Mouse (Mus musculus): Measurements from ENCODE around the gene Tcea2. TPM values are rescaled to one million over a fixed set of nuclear protein-coding genes. Genes with fewer than 3 reads are reported as not detected.

The Tcea2 gene
- polyA plus RNA-seq (2012; ENCODE audit: insufficient read depth, insufficient read length, missing spikeins), result 4.4 and 7.0 TPM in 2 replicates

GRCm38 (mm10) chr2:181679951-181680715 lies at the start of gene Tcea2:
TSS of gene Tcea2 (plus strand) at chr2:181680310.
- Histone ChIP-seq H3K27ac (ENCODE audit: insufficient read depth, low read depth, low read length) (peak within 1 kb of the TSS; percentile 22), H3K4me1 (ENCODE audit: control insufficient read depth, insufficient read depth, low read length) (peaks cover 17% of the 10 kb centered on the region), H3K4me3 (ENCODE audit: insufficient read depth, low read length) (peak within 1 kb of the TSS; percentile 68)
- TF ChIP-seq POLR2A (IDR thresholded peaks at IDR 0.05; ENCODE audit: borderline replicate concordance, low read depth, low read length), result no peak
- TF ChIP-seq CTCF (IDR thresholded peaks at IDR 0.05; ENCODE audit: low read depth, low read length), result no peak

GRCm38 (mm10) chr2:181632624-181633023 lies 47.5 kb upstream of the Tcea2 start:
- no peak for TF ChIP-seq POLR2A (IDR thresholded peaks at IDR 0.05; ENCODE audit: borderline replicate concordance, low read depth, low read length)
- no peak for TF ChIP-seq CTCF (IDR thresholded peaks at IDR 0.05; ENCODE audit: low read depth, low read length)
- Histone ChIP-seq H3K27ac (ENCODE audit: insufficient read depth, low read depth, low read length) (no peak overlapping the region), H3K4me3 (ENCODE audit: insufficient read depth, low read length) (no peak overlapping the region), H3K4me1 (ENCODE audit: control insufficient read depth, insufficient read depth, low read length) (no peaks in the 10 kb centered on the region)

- Histone ChIP-seq H3K4me3 (ENCODE audit: insufficient read depth, low read length) (no peak overlapping the region), H3K27ac (ENCODE audit: insufficient read depth, low read depth, low read length) (no peak overlapping the region), H3K4me1 (ENCODE audit: control insufficient read depth, insufficient read depth, low read length) (peaks cover 4% of the 10 kb centered on the region)
- no peak for TF ChIP-seq CTCF (IDR thresholded peaks at IDR 0.05; ENCODE audit: low read depth, low read length)
- TF ChIP-seq POLR2A (IDR thresholded peaks at IDR 0.05; ENCODE audit: borderline replicate concordance, low read depth, low read length), result no peak
These were observed 44.2 kb upstream of the Tcea2 start for GRCm38 (mm10) chr2:181635865-181636264.

- H3K4me3 ChIP-seq (ENCODE audit: insufficient read depth, low read length), result no peak overlapping the region
- 0 out of 2 replicates have a peak, but pooled peaks have one; percentile 29 for TF ChIP-seq CTCF (IDR thresholded peaks at IDR 0.05; ENCODE audit: low read depth, low read length)
- no peak for TF ChIP-seq POLR2A (IDR thresholded peaks at IDR 0.05; ENCODE audit: borderline replicate concordance, low read depth, low read length)
These were observed 35.7 kb upstream of the Tcea2 start for GRCm38 (mm10) chr2:181644361-181644760.

GRCm38 (mm10) chr2:181645666-181646065 lies 34.4 kb upstream of the Tcea2 start:
- Histone ChIP-seq H3K4me1 (ENCODE audit: control insufficient read depth, insufficient read depth, low read length) (peaks cover 3% of the 10 kb centered on the region), H3K4me3 (ENCODE audit: insufficient read depth, low read length) (no peak overlapping the region), H3K27ac (ENCODE audit: insufficient read depth, low read depth, low read length) (no peak overlapping the region)
- TF ChIP-seq POLR2A (IDR thresholded peaks at IDR 0.05; ENCODE audit: borderline replicate concordance, low read depth, low read length) (no peak), CTCF (IDR thresholded peaks at IDR 0.05; ENCODE audit: low read depth, low read length) (no peak)

More at GRCm38 (mm10) chr2:181644361-181644760, 35.7 kb upstream of the Tcea2 start:
- Histone ChIP-seq H3K27ac (ENCODE audit: insufficient read depth, low read depth, low read length) (no peak overlapping the region), H3K4me1 (ENCODE audit: control insufficient read depth, insufficient read depth, low read length) (peaks cover 6% of the 10 kb centered on the region)

GRCm38 (mm10) chr2:181646626-181647472 lies 33.3 kb upstream of the Tcea2 start:
- no peak for TF ChIP-seq POLR2A (IDR thresholded peaks at IDR 0.05; ENCODE audit: borderline replicate concordance, low read depth, low read length)
- TF ChIP-seq CTCF (IDR thresholded peaks at IDR 0.05; ENCODE audit: low read depth, low read length), result no peak
- no peak overlapping the region for H3K27ac ChIP-seq (ENCODE audit: insufficient read depth, low read depth, low read length)
- no peaks in the 10 kb centered on the region for H3K4me1 ChIP-seq (ENCODE audit: control insufficient read depth, insufficient read depth, low read length)
- no peak overlapping the region for H3K4me3 ChIP-seq (ENCODE audit: insufficient read depth, low read length)

GRCm38 (mm10) chr2:181648926-181649325 lies 31.2 kb upstream of the Tcea2 start:
- Histone ChIP-seq H3K27ac (ENCODE audit: insufficient read depth, low read depth, low read length) (no peak overlapping the region), H3K4me3 (ENCODE audit: insufficient read depth, low read length) (no peak overlapping the region), H3K4me1 (ENCODE audit: control insufficient read depth, insufficient read depth, low read length) (no peaks in the 10 kb centered on the region)
- TF ChIP-seq POLR2A (IDR thresholded peaks at IDR 0.05; ENCODE audit: borderline replicate concordance, low read depth, low read length) (no peak), CTCF (IDR thresholded peaks at IDR 0.05; ENCODE audit: low read depth, low read length) (no peak)

- H3K4me3 ChIP-seq (ENCODE audit: insufficient read depth, low read length), result no peak overlapping the region
- no peak overlapping the region for H3K27ac ChIP-seq (ENCODE audit: insufficient read depth, low read depth, low read length)
- H3K4me1 ChIP-seq (ENCODE audit: control insufficient read depth, insufficient read depth, low read length), result no peaks in the 10 kb centered on the region
- TF ChIP-seq POLR2A (IDR thresholded peaks at IDR 0.05; ENCODE audit: borderline replicate concordance, low read depth, low read length), result no peak
- no peak for TF ChIP-seq CTCF (IDR thresholded peaks at IDR 0.05; ENCODE audit: low read depth, low read length)
These were observed 27.0 kb upstream of the Tcea2 start for GRCm38 (mm10) chr2:181653065-181653464.

- Histone ChIP-seq H3K4me3 (ENCODE audit: insufficient read depth, low read length) (no peak overlapping the region), H3K27ac (ENCODE audit: insufficient read depth, low read depth, low read length) (no peak overlapping the region), H3K4me1 (ENCODE audit: control insufficient read depth, insufficient read depth, low read length) (0 out of 2 replicates have a peak, but pooled peaks cover under 1% of the 10 kb centered on the region)
- TF ChIP-seq CTCF (IDR thresholded peaks at IDR 0.05; ENCODE audit: low read depth, low read length), result no peak
These were observed 26.6 kb upstream of the Tcea2 start for GRCm38 (mm10) chr2:181653523-181653922.

- Histone ChIP-seq H3K27ac (ENCODE audit: insufficient read depth, low read depth, low read length) (no peak within 1 kb of the TSS), H3K4me3 (ENCODE audit: insufficient read depth, low read length) (no peak within 1 kb of the TSS), H3K4me1 (ENCODE audit: control insufficient read depth, insufficient read depth, low read length) (peaks cover 15% of the 10 kb centered on the region)
- TF ChIP-seq CTCF (IDR thresholded peaks at IDR 0.05; ENCODE audit: low read depth, low read length) (no peak), POLR2A (IDR thresholded peaks at IDR 0.05; ENCODE audit: borderline replicate concordance, low read depth, low read length) (no peak)
These were observed 23.4 kb upstream of the Tcea2 start, which contains the start of gene Gm29797 for GRCm38 (mm10) chr2:181656734-181657133. TSS of gene Gm29797 (plus strand) at chr2:181657034.

All from bone marrow macrophage, adult 2 months (primary cell).